Mouse (Mus musculus) bone marrow, adult 2 months (tissue): Measurements from ENCODE around the gene Nek7.

ENCODE experiments used
- CTCF ChIP-seq: fragments of 200-500 bp; IDR thresholded peaks from 2 replicates; pipeline ENCODE4 v1.5.1; 2011; ENCODE audit warnings: low read length, control low read depth; ENCODE audit not compliant: control insufficient read depth, insufficient read depth
- POLR2A ChIP-seq: fragments of 200-500 bp; IDR thresholded peaks from 2 replicates; pipeline ENCODE4 v1.6.1; 2011; ENCODE audit warnings: low read depth, mild to moderate bottlenecking, control low read depth, low read length, borderline replicate concordance; ENCODE audit not compliant: control insufficient read depth

GRCm38 (mm10) chr1:138579822-138580492 lies 40.0 kb downstream of the Nek7 start:
- TF ChIP-seq POLR2A: no peak
- TF ChIP-seq CTCF: no peak
